Mouse (Mus musculus): ENCODE data around the gene Mrpl19.

GRCm38 (mm10) chr6:81923523-81924142 is 42.1 kb downstream of the Mrpl19 start, which contains the start of gene Gcfc2:
- TF ChIP-seq CTCF (IDR thresholded peaks at IDR 0.05; ENCODE audit: low read depth, low read length) = no peak
- no peak for TF ChIP-seq TAL1 (conservative IDR thresholded peaks at IDR 0.05; ENCODE audit: low read depth, low read length)
